Comparison of ENCODE assay signal across 11 mouse cellular contexts in the genomic region with DNA sequence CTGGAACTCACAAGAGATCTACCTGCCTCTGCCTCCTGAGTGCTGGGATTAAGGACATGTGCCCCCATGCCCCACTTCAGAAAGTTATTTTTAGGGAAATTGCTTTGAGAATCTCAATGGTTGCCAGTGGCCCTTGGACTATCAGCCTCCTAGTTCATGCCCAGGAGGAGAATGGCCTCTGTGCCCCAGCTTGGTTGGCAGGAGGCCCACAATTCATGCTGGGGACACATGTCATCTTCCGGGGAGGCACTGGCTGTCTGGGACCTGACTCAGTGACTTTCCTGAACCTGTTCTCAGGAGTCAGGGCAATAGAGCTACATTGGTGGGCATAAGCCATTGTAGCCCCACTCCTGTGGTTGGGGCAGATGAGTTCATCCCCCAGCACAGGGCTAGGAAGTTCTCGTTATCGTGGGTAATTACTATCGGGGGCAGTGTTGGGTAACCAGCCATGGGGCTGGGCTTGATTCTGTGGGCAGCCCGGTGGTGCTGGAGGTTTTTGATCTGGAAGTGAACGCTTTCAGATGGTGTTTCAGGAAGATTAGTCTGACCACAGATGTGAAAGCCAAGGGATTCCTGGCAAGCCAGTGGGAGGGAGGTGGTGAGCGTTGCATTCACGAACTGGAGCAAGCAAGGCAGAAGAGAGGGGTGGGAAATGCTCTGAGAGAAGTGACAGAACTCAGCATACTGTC. TPM values are rescaled to one million over a fixed set of nuclear protein-coding genes. Genes with fewer than 3 reads are reported as not detected.
DNase-seq lines count a peak whose midpoint lies in the region; ATAC-seq and TF ChIP-seq lines count a peak whose summit lies in the region.
"Had no signal": no experiment of that assay in that cellular context is flagged by ENCODE, and none has a peak within 500 bp of the region (broad histone marks: within the 10 kb centered on the region; RNA-seq: fewer than 3 reads in every experiment).

No protein-coding gene starts in this region.

- no peak for DNase-seq in heart, adult 9 months (ENCODE audit: low spot score in 2 of 2)
- no peak for DNase-seq in G1E (ENCODE audit: low spot score)
- peak; percentile 58 for DNase-seq in embryonic facial prominence, embryonic 14.5 days (ENCODE audit: low spot score)
- peak; percentile 42 for DNase-seq in liver, postnatal 0 days
- DNase-seq in retina, embryonic 14.5 days (ENCODE audit: low spot score) = no peak
- no peak for DNase-seq in gastrocnemius, postnatal 25 days
- DNase-seq: adrenal gland, postnatal 25 days; gastrocnemius, postnatal 36 days; right cerebral cortex, adult 18-20 months had no signal

- H3K27ac ChIP-seq in heart, embryonic 12.5 days (ENCODE audit: poor library complexity, severe bottlenecking) = peak overlapping the region; percentile 10
- no peak overlapping the region for H3K27ac ChIP-seq in embryonic facial prominence, embryonic 14.5 days (replicated peaks; ENCODE audit: low read depth, low read length)
- peak overlapping the region; percentile 16; the same call in 1 of the 2 replicates for H3K27ac ChIP-seq in liver, postnatal 0 days (ENCODE audit: low read depth)
- H3K27ac ChIP-seq: hindbrain, embryonic 14.5 days had no signal

- H3K4me3 ChIP-seq in heart, embryonic 12.5 days = no peak overlapping the region
- peak overlapping the region; percentile 38; the same call in 1 of the 2 replicates for H3K4me3 ChIP-seq in G1E (ENCODE audit: low read depth, low read length)
- no peak overlapping the region for H3K4me3 ChIP-seq in embryonic facial prominence, embryonic 14.5 days (ENCODE audit: low read depth, low read length)
- no peak overlapping the region for H3K4me3 ChIP-seq in liver, postnatal 0 days (ENCODE audit: low read depth, low read length)

- no peak for TF ChIP-seq EP300 in liver, postnatal 0 days (IDR thresholded peaks at IDR 0.05; ENCODE audit: low read depth)

- H3K4me1 ChIP-seq in heart, embryonic 12.5 days (replicated peaks) = peaks cover 58% of the 10 kb centered on the region
- peaks cover 96% of the 10 kb centered on the region for H3K4me1 ChIP-seq in G1E (ENCODE audit: insufficient read depth, low read depth, low read length)
- peaks cover 10% of the 10 kb centered on the region for H3K4me1 ChIP-seq in embryonic facial prominence, embryonic 14.5 days (ENCODE audit: control insufficient read depth, insufficient read depth, low read length)
- H3K4me1 ChIP-seq in liver, postnatal 0 days (ENCODE audit: insufficient read depth) = peaks cover 41% of the 10 kb centered on the region

- H3K27me3 ChIP-seq in heart, embryonic 12.5 days (replicated peaks) = no peaks in the 10 kb centered on the region
- no peaks in the 10 kb centered on the region for H3K27me3 ChIP-seq in G1E (ENCODE audit: insufficient read depth, low read length)
- H3K27me3 ChIP-seq in embryonic facial prominence, embryonic 14.5 days (replicated peaks; ENCODE audit: control insufficient read depth, insufficient read depth, low read length) = no peaks in the 10 kb centered on the region
- no peaks in the 10 kb centered on the region for H3K27me3 ChIP-seq in liver, postnatal 0 days (ENCODE audit: insufficient read depth, low read length)

- WGBS in heart, embryonic 12.5 days = 45% methylated on average over 8 of the region's 8 CpGs
- WGBS in embryonic facial prominence, embryonic 14.5 days = 51% methylated on average over 8 of the region's 8 CpGs
- 34% methylated on average over 8 of the region's 8 CpGs for WGBS in liver, postnatal 0 days (ENCODE audit: insufficient replicate concordance)

- no peak for TF ChIP-seq CTCF in G1E (IDR thresholded peaks at IDR 0.05; ENCODE audit: low read depth, low read length)
- no peak for TF ChIP-seq CTCF in liver, postnatal 0 days (IDR thresholded peaks at IDR 0.05; ENCODE audit: low read depth)

- ATAC-seq in heart, embryonic 12.5 days (ENCODE audit: insufficient number of reproducible peaks, low FRiP score) = no peak
- no peak for ATAC-seq in G1E (ENCODE audit: extremely low read depth, insufficient number of reproducible peaks, low FRiP score, poor library complexity, severe bottlenecking)
- ATAC-seq in embryonic facial prominence, embryonic 14.5 days (ENCODE audit: low read depth) = peak; percentile 45; the same call in 1 of the 2 replicates
- peak; percentile 30 for ATAC-seq in liver, postnatal 0 days

- no peak overlapping the region for H3K4me2 ChIP-seq in heart, embryonic 12.5 days
- no peak overlapping the region for H3K4me2 ChIP-seq in embryonic facial prominence, embryonic 14.5 days (ENCODE audit: low read depth, low read length)
- H3K4me2 ChIP-seq in liver, postnatal 0 days (ENCODE audit: low read depth, low read length) = peak overlapping the region; percentile 30; the same call in 1 of the 2 replicates
- H3K4me2 ChIP-seq: hindbrain, embryonic 14.5 days had no signal

- H3K36me3 ChIP-seq in heart, embryonic 12.5 days = no peaks in the 10 kb centered on the region
- H3K36me3 ChIP-seq in G1E (replicated peaks) = no peaks in the 10 kb centered on the region
- H3K36me3 ChIP-seq in embryonic facial prominence, embryonic 14.5 days (ENCODE audit: control insufficient read depth, insufficient read depth, low read length) = no peaks in the 10 kb centered on the region
- H3K36me3 ChIP-seq in liver, postnatal 0 days (replicated peaks; ENCODE audit: insufficient read depth, low read length) = no peaks in the 10 kb centered on the region

- H3K9me3 ChIP-seq in heart, embryonic 12.5 days (replicated peaks) = 0 out of 2 replicates have a peak, but pooled peaks cover 3% of the 10 kb centered on the region
- H3K9me3 ChIP-seq in G1E (replicated peaks) = peaks cover 5% of the 10 kb centered on the region
- H3K9me3 ChIP-seq in embryonic facial prominence, embryonic 14.5 days (ENCODE audit: control insufficient read depth, low read length) = no peaks in the 10 kb centered on the region
- H3K9me3 ChIP-seq in liver, postnatal 0 days (ENCODE audit: low read length) = no peaks in the 10 kb centered on the region

- H3K9ac ChIP-seq in heart, embryonic 12.5 days = no peak overlapping the region
- no peak overlapping the region for H3K9ac ChIP-seq in embryonic facial prominence, embryonic 14.5 days (ENCODE audit: low read depth, low read length)
- H3K9ac ChIP-seq in liver, postnatal 0 days (replicated peaks) = no peak overlapping the region
- H3K9ac ChIP-seq: hindbrain, embryonic 14.5 days had no signal

RNA-seq across cellular contexts. Expression of gene Slc30a1, which starts 25.5 kb away (rescaled TPM):
- 4.8 and 5.0 TPM in 2 replicates for polyA plus RNA-seq in heart, embryonic 12.5 days (2016; fragmentation: Nextera tagmentation; extraction: Ambion mirVana)
- total RNA-seq in G1E (2014; fragmentation: Nextera tagmentation) (12.0 and 14.4 TPM in 2 replicates), G1E (2017) (16.0 and 16.1 TPM in 2 replicates)
- 12.0 and 12.8 TPM in 2 replicates for polyA plus RNA-seq in G1E (2012)
- polyA plus RNA-seq in embryonic facial prominence, embryonic 14.5 days (2014; fragmentation: Nextera tagmentation; extraction: Ambion mirVana) = 2.5 and 3.4 TPM in 2 replicates
- polyA plus RNA-seq in liver, postnatal 0 days (2015; fragmentation: Nextera tagmentation; extraction: Ambion mirVana) = 4.3 and 7.0 TPM in 2 replicates
- total RNA-seq in gastrocnemius, postnatal 25 days (2021) = 1 to 10 TPM; 4.9 to 8.4 TPM

RNA-seq across cellular contexts. Expression of gene Nek2, which starts 59.8 kb away (rescaled TPM):
- 37.9 and 39.5 TPM in 2 replicates for polyA plus RNA-seq in heart, embryonic 12.5 days (2016; fragmentation: Nextera tagmentation; extraction: Ambion mirVana)
- total RNA-seq in G1E (2014; fragmentation: Nextera tagmentation) (42.0 and 61.9 TPM in 2 replicates), G1E (2017) (39.2 and 40.6 TPM in 2 replicates)
- polyA plus RNA-seq in G1E (2012) = 11.5 and 17.3 TPM in 2 replicates
- 28.1 and 29.0 TPM in 2 replicates for polyA plus RNA-seq in embryonic facial prominence, embryonic 14.5 days (2014; fragmentation: Nextera tagmentation; extraction: Ambion mirVana)
- polyA plus RNA-seq in liver, postnatal 0 days (2015; fragmentation: Nextera tagmentation; extraction: Ambion mirVana) = 13.2 and 14.7 TPM in 2 replicates
- under 1 TPM; 0.26 to 0.80 TPM for total RNA-seq in gastrocnemius, postnatal 25 days (2021)

Comparison
In these comparisons a context has a peak if more than half of its experiments do, and no peak if none do; other contexts are left out.
1. ATAC-seq: peak in embryonic facial prominence, embryonic 14.5 days (single experiment) and liver, postnatal 0 days (single experiment); none in heart, embryonic 12.5 days (single experiment) and G1E (single experiment).
2. DNase-seq: peak in embryonic facial prominence, embryonic 14.5 days (single experiment) and liver, postnatal 0 days (single experiment); none in heart, adult 9 months (0 of 2), G1E (single experiment), retina, embryonic 14.5 days (single experiment) and gastrocnemius, postnatal 25 days (single experiment).